Mouse (Mus musculus): ENCODE measurements around the gene Agr2. TPM values are rescaled to one million over a fixed set of nuclear protein-coding genes. Genes with fewer than 3 reads are reported as not detected.

Gene Agr2
- polyA plus RNA-seq, 1 experiment: not detected

DNA sequence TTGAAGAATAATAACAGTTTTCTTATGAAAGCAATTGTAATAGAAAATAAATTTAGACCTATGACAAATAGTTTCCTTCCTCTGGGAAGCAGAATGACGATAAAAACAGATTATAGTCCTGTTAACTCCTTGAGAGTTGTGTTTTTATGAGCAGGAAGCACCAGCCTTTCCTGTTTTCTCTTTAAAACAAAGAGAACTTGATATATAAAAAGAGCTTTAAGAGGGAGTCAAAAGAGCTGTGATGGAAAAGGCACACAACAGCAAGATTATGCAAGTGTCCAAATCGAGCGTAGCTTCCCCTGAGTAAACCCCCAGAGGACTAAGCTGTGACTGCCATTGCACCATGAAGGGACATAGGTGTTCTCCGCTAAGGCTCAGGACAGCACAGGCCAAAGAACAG is 39.7 kb downstream of the Agr2 start:
- no peaks in the 10 kb centered on the region for H3K36me3 ChIP-seq (ENCODE audit: control insufficient read depth)
- peaks cover 17% of the 10 kb centered on the region for H3K4me1 ChIP-seq (ENCODE audit: control insufficient read depth)
- H3K4me3 ChIP-seq (replicated peaks): no peak overlapping the region
- no peaks in the 10 kb centered on the region for H3K9me3 ChIP-seq (ENCODE audit: control insufficient read depth, low read length)
- TF ChIP-seq TAL1 (IDR thresholded peaks at IDR 0.05; ENCODE audit: low read length): no peak
- TF ChIP-seq GATA1 (IDR thresholded peaks at IDR 0.05; ENCODE audit: low read length): no peak
- no peaks in the 10 kb centered on the region for H3K27me3 ChIP-seq (ENCODE audit: control insufficient read depth)

DNA sequence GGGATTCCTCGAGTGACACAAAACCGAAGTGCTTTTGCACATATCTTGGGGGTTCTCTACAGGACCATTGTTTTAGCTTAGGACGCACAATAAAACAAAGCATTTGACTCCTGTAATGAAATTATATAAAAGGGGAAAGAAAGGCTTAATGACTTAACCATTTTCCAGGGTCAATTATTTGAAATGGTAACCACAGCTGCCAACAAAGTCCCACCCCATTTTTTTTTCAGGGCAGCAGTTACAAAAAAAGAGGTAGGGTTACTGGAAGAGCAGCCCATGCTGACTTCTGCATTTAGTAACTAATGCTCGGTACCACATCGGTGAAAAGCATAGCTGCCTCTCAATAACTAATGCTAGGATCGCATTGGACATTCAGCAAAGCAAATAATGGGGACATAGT is 42.8 kb downstream of the Agr2 start:
- no peak for TF ChIP-seq TAL1 (IDR thresholded peaks at IDR 0.05; ENCODE audit: low read length)
- no peak for TF ChIP-seq GATA1 (IDR thresholded peaks at IDR 0.05; ENCODE audit: low read length)
- Histone ChIP-seq H3K4me3 (replicated peaks) (no peak overlapping the region), H3K36me3 (ENCODE audit: control insufficient read depth) (no peaks in the 10 kb centered on the region), H3K9me3 (ENCODE audit: control insufficient read depth, low read length) (no peaks in the 10 kb centered on the region), H3K27me3 (ENCODE audit: control insufficient read depth) (no peaks in the 10 kb centered on the region), H3K4me1 (ENCODE audit: control insufficient read depth) (peaks cover 15% of the 10 kb centered on the region)

DNA sequence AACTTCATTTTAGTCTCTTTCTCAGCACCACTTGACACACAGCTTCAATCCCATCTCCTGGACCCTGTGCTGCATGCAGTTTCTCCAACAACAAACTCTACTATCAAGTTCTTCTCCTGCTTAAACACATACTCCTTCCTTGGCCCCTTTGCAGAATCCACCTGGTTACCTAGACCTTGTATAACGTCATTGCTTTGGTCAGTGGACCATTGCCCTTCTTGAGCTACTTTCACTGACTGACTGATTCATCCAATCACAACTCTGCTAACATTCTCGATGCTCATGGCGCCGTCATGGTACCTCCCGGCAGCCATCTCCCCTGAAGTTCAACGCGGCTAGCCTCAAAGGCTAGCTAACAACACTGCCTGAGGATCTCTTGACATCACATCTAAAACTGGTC is 43.4 kb downstream of the Agr2 start:
- no peak overlapping the region for H3K4me3 ChIP-seq (replicated peaks)
- H3K27me3 ChIP-seq (ENCODE audit: control insufficient read depth): no peaks in the 10 kb centered on the region
- H3K9me3 ChIP-seq (ENCODE audit: control insufficient read depth, low read length): no peaks in the 10 kb centered on the region
- H3K4me1 ChIP-seq (ENCODE audit: control insufficient read depth): peaks cover 14% of the 10 kb centered on the region
- TF ChIP-seq GATA1 (IDR thresholded peaks at IDR 0.05; ENCODE audit: low read length): no peak
- no peak for TF ChIP-seq TAL1 (IDR thresholded peaks at IDR 0.05; ENCODE audit: low read length)
- H3K36me3 ChIP-seq (ENCODE audit: control insufficient read depth): no peaks in the 10 kb centered on the region

DNA sequence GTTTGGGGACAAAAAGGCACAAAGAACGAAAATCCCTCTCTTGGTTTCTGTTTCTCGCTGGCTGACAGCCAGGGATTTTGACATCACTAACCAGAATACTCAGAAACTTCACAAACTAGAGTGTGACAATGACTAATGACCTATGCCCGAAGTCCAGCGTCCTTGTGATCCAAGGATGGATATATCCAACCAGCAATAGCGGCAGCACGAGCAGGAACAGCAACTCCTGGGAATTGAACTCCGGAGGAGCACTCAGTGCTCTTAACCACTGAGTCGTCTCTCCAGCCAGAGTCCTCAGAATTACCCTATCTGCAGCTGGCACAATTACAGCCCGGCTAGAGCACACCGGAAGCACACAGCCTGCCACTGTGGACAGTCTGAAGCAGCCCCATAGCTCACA is 44.1 kb downstream of the Agr2 start:
- no peak for TF ChIP-seq GATA1 (IDR thresholded peaks at IDR 0.05; ENCODE audit: low read length)
- no peak for TF ChIP-seq TAL1 (IDR thresholded peaks at IDR 0.05; ENCODE audit: low read length)
- H3K27me3 ChIP-seq (ENCODE audit: control insufficient read depth): no peaks in the 10 kb centered on the region; the same call in 1 of the 2 replicates
- no peak overlapping the region for H3K4me3 ChIP-seq (replicated peaks)
- no peaks in the 10 kb centered on the region for H3K36me3 ChIP-seq (ENCODE audit: control insufficient read depth)
- no peaks in the 10 kb centered on the region for H3K9me3 ChIP-seq (ENCODE audit: control insufficient read depth, low read length)
- peaks cover 15% of the 10 kb centered on the region for H3K4me1 ChIP-seq (ENCODE audit: control insufficient read depth)

DNA sequence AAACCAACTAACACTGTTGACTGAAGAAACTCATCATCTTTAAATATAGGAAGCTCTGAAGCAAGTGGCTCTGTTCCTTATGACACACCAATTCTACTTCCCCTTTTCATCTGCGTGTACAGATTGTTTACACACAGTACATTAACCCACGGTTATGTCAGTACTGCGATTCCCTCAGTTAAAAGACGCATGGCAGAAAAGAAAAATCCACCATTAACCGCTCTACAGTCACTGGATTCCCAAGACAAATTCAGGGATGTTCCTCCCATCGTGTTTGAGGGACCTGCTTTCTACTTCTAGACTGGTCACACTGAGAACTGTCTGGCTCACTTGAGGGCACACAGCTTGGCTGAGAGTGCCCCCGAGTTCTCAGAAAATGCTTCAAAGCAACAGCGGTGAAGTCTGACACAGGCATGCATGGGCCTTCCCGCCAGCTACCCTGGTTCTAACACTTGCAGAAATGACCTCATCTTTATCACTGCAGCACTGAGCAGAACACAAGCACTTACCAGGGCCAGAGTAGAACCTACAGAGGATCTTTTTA is 46.9 kb downstream of the Agr2 start:
- no peak for TF ChIP-seq GATA1 (IDR thresholded peaks at IDR 0.05; ENCODE audit: low read length)
- no peak for TF ChIP-seq TAL1 (IDR thresholded peaks at IDR 0.05; ENCODE audit: low read length)
- Histone ChIP-seq H3K36me3 (ENCODE audit: control insufficient read depth) (no peaks in the 10 kb centered on the region), H3K4me1 (ENCODE audit: control insufficient read depth) (peaks cover 25% of the 10 kb centered on the region), H3K27me3 (ENCODE audit: control insufficient read depth) (no peaks in the 10 kb centered on the region; the same call in 1 of the 2 replicates), H3K9me3 (ENCODE audit: control insufficient read depth, low read length) (no peaks in the 10 kb centered on the region), H3K4me3 (replicated peaks) (no peak overlapping the region)

DNA sequence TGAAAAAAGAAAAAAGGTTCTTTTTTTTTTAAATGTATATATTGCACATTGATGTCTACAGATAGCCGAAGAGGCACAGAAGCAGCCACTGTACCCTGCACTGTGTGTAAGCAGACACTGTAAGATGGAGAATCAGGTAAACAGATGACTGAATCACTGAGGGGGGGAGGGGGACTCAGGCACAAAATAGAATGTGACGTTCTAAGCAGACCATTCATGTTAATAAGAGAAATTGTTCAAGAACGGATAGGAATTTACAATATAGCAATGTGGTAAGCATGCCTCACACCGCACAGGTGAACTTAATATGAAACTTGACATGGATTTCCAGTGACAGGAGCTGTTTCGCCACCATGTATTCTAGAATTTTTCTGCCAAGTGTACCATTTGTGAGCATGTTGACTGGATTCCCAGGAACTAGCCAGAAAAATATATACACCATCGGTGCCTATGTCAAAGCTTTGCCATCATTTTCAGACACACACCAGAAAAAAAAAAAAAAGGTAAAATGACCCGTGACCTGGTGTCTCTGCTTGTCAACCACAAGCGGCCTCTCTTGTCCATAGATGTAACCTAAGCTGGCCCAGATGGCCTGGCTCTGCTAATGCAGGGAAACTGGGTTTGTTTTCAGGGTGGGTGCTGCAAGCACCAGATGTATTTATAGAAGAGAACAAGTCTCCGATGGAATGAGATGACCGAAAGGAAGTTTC is 48.0 kb downstream of the Agr2 start:
- peaks cover 25% of the 10 kb centered on the region for H3K4me1 ChIP-seq (ENCODE audit: control insufficient read depth)
- H3K36me3 ChIP-seq (ENCODE audit: control insufficient read depth): no peaks in the 10 kb centered on the region
- H3K4me3 ChIP-seq (replicated peaks): peak overlapping the region; percentile 82
- TF ChIP-seq GATA1 (IDR thresholded peaks at IDR 0.05; ENCODE audit: low read length) (no peak), TAL1 (IDR thresholded peaks at IDR 0.05; ENCODE audit: low read length) (no peak)
- H3K27me3 ChIP-seq (ENCODE audit: control insufficient read depth): no peaks in the 10 kb centered on the region; the same call in 1 of the 2 replicates
- no peaks in the 10 kb centered on the region for H3K9me3 ChIP-seq (ENCODE audit: control insufficient read depth, low read length)

DNA sequence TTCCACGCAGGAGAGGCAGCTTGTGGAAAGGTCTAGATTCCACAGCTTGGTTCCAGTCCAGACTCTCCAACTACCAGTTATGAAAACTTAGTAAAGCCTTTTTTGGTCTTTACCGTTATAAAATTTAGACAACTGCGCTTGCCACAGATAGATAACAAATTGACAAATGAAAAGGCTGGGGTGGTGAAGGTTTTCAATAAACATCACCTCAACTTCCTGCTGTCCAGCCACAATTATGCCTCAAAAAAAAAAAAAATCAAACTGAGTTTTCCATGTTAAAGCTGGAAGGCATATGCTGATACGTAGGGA is 48.5 kb downstream of the Agr2 start:
- H3K4me3 ChIP-seq (replicated peaks): peak overlapping the region; percentile 82
- no peaks in the 10 kb centered on the region for H3K9me3 ChIP-seq (ENCODE audit: control insufficient read depth, low read length)
- H3K4me1 ChIP-seq (ENCODE audit: control insufficient read depth): peaks cover 26% of the 10 kb centered on the region
- no peak for TF ChIP-seq TAL1 (IDR thresholded peaks at IDR 0.05; ENCODE audit: low read length)
- TF ChIP-seq GATA1 (IDR thresholded peaks at IDR 0.05; ENCODE audit: low read length): no peak
- no peaks in the 10 kb centered on the region; the same call in 1 of the 2 replicates for H3K27me3 ChIP-seq (ENCODE audit: control insufficient read depth)
- no peaks in the 10 kb centered on the region for H3K36me3 ChIP-seq (ENCODE audit: control insufficient read depth)

DNA sequence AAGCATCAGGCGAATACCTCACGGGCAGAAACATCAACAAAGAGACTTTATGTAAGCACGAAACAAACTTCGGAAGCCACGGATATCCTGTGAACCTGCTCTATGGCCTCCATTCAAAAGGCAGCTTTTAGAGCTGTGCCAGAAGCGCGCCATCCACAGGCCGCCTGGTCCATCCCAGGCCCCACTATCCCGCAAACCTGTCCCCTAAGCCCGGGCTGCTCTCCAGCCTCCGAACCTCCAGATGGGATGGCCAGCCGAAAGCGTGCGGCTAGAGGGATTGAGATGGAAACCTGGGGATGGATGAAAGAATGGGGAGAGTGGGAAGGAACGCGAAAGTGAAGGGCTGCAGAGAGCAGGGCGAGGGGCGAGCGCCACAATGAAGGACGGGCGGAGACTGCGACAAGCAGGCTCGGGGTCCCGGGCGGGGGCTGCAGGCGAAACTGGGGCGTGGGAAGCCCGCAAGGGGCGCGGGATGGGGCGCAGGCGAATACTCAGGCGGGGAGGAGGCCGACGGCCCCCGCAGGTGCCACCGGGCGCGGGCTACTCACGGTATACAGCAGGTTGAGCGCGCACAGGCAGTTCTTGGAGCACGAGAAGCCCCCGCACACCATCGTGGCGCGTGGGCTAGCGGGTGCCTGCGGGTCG is 49.1 kb downstream of the Agr2 start:
- Histone ChIP-seq H3K4me1 (ENCODE audit: control insufficient read depth) (peaks cover 28% of the 10 kb centered on the region), H3K36me3 (ENCODE audit: control insufficient read depth) (no peaks in the 10 kb centered on the region), H3K9me3 (ENCODE audit: control insufficient read depth, low read length) (no peaks in the 10 kb centered on the region), H3K27me3 (ENCODE audit: control insufficient read depth) (no peaks in the 10 kb centered on the region; the same call in 1 of the 2 replicates), H3K4me3 (replicated peaks) (peak overlapping the region; percentile 82)
- TF ChIP-seq GATA1 (IDR thresholded peaks at IDR 0.05; ENCODE audit: low read length) (no peak), TAL1 (IDR thresholded peaks at IDR 0.05; ENCODE audit: low read length) (no peak)

DNA sequence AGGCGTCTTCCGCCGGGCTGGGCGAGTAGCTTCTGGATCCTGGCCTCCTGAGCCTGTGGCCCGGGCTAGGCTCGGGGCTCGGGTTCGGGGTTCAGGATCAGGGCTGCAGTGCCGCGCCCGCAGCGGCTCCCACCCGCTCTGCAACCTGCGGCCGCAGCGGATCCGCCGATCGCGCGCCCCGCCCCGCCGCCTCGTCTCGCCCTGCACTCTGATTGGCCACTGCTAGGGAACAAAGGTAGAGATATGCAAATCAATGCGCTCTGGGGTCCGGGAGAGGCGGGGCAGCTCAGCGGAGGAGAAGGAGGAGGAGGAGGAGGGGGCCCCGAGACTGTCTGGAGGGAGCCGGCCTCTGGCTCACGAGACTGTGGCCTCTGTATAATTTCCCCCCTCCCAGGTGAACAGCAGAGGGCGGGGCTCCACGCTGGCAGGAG is 49.7 kb downstream of the Agr2 start, which contains the start of gene Tspan13:
Gene Tspan13 (minus strand): TSS at position 153 of the 431 bp plus-strand sequence.
- no peaks in the 10 kb centered on the region; the same call in 1 of the 2 replicates for H3K27me3 ChIP-seq (ENCODE audit: control insufficient read depth)
- no peaks in the 10 kb centered on the region for H3K36me3 ChIP-seq (ENCODE audit: control insufficient read depth)
- H3K9me3 ChIP-seq (ENCODE audit: control insufficient read depth, low read length): no peaks in the 10 kb centered on the region
- H3K4me1 ChIP-seq (ENCODE audit: control insufficient read depth): peaks cover 28% of the 10 kb centered on the region
- peak within 1 kb of the TSS; percentile 82 for H3K4me3 ChIP-seq (replicated peaks)
- TF ChIP-seq GATA1 (IDR thresholded peaks at IDR 0.05; ENCODE audit: low read length) (no peak), TAL1 (IDR thresholded peaks at IDR 0.05; ENCODE audit: low read length) (no peak)

Measured in erythroblast, embryonic 14.5 days (primary cell).